Mouse (Mus musculus) kidney, adult 2 months (tissue): Measurements from ENCODE around the gene Ankrd6. TPM values are rescaled to one million over a fixed set of nuclear protein-coding genes. Genes with fewer than 3 reads are reported as not detected.

Experiments
- DNase-seq: peaks from one replicate; pipeline ENCODE4 v3.0.0; 2021
- H3K27ac ChIP-seq: fragments of 200-500 bp; 2 replicates; pipeline ENCODE4 v1.5.1; 2012; ENCODE audit warnings: low read depth, low read length, control low read depth, inconsistent platforms; ENCODE audit not compliant: insufficient read depth
- H3K27me3 ChIP-seq: fragments of 200-500 bp; replicated peaks from 2 replicates; pipeline ENCODE4 v1.6.1; 2012; ENCODE audit warnings: mild to moderate bottlenecking, moderate library complexity, low read length, inconsistent platforms; ENCODE audit not compliant: control insufficient read depth, insufficient read depth
- H3K36me3 ChIP-seq: fragments of 200-500 bp; 2 replicates; pipeline ENCODE4 v1.6.1; 2012; ENCODE audit warnings: mild to moderate bottlenecking, moderate library complexity, low read length, inconsistent platforms; ENCODE audit not compliant: control insufficient read depth, insufficient read depth
- H3K4me1 ChIP-seq: fragments of 200-500 bp; 2 replicates; pipeline ENCODE4 v1.6.1; 2011; ENCODE audit warnings: low read length; ENCODE audit not compliant: control insufficient read depth, insufficient read depth
- H3K4me3 ChIP-seq: fragments of 200-500 bp; 2 replicates; pipeline ENCODE4 v1.5.1; 2011; ENCODE audit warnings: mild to moderate bottlenecking, low read depth, low read length, control low read depth; ENCODE audit not compliant: insufficient read depth
- CTCF ChIP-seq: fragments of 200-500 bp; conservative IDR thresholded peaks from 2 replicates; pipeline ENCODE4 v1.5.1; 2011; ENCODE audit warnings: low read depth, mild to moderate bottlenecking, control low read depth, low read length, moderate library complexity, mixed read lengths; ENCODE audit not compliant: insufficient read depth, insufficient read length
- POLR2A ChIP-seq: fragments of 200-500 bp; IDR thresholded peaks from one replicate; pipeline ENCODE4 v1.6.1; 2011; ENCODE audit warnings: low read depth, low read length, control low read depth
- WGBS: fragments of 180-500 bp; shearing (Covaris S2); methylation state at CpG from one replicate; pipeline ENCODE4 v1.1.7; 2018; 5-methylcytosine and 5-hydroxymethylcytosine counted together
- polyA plus RNA-seq: library from polyadenylated mRNA; depleted of rRNA; stranded (reverse); fragments of >200 nt; gene quantifications from 2 replicates; pipeline ENCODE4 v1.2.3, GENCODE M21; 2012

Ankrd6 gene
- polyA plus RNA-seq, 1 experiment: 1.1 TPM

DNA sequence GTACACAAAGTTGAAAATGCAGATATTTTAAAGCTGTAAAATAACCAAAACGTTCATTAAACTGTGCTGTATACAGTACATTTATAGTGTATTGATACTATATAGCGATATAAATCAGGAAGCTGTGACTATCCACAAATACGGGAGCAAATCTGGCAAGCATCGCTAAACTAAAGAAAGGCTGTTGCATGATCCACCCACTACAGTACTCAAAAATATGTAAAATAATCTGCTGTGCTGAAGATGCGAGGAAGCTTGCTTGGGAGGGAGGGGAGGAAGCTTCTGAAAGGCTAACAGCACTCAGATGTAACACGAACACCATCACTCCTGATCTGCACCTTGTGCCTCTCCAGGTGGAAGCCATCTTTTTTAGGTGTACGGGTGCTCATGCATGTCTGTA is 46.8 kb downstream of the Ankrd6 start:
- TF ChIP-seq POLR2A: no peak
- TF ChIP-seq CTCF: no peak
- H3K27me3 ChIP-seq: no peaks in the 10 kb centered on the region
- WGBS: 83% methylated on average over 7 of the region's 7 CpGs
- no peak for DNase-seq
- no peak overlapping the region for H3K4me3 ChIP-seq
- no peaks in the 10 kb centered on the region for H3K4me1 ChIP-seq
- H3K27ac ChIP-seq: no peak overlapping the region
- no peaks in the 10 kb centered on the region for H3K36me3 ChIP-seq

DNA sequence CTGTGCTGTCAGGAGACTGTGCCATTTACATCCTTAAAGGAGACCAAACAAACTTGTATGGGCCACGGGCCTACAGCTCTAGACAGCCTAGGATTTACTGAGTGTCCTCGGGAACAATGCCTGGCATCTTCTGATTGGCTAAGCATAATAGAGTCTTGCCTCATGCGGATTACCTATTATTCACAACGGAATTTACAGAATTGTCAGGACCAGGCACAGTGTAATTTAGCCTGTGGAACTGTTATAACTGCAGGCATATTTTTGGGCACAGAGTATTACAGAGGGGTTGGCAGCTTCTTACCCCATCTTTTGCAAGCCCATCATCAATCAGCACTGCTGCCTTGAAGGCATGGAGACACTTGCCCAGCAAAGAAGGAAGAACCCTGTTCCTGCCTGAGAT is 51.6 kb downstream of the Ankrd6 start:
- TF ChIP-seq CTCF (no peak), POLR2A (no peak)
- Histone ChIP-seq H3K27ac (no peak overlapping the region), H3K4me1 (no peaks in the 10 kb centered on the region), H3K27me3 (no peaks in the 10 kb centered on the region), H3K36me3 (no peaks in the 10 kb centered on the region), H3K4me3 (no peak overlapping the region)
- WGBS: 46% methylated on average over 4 of the region's 4 CpGs
- DNase-seq: no peak

DNA sequence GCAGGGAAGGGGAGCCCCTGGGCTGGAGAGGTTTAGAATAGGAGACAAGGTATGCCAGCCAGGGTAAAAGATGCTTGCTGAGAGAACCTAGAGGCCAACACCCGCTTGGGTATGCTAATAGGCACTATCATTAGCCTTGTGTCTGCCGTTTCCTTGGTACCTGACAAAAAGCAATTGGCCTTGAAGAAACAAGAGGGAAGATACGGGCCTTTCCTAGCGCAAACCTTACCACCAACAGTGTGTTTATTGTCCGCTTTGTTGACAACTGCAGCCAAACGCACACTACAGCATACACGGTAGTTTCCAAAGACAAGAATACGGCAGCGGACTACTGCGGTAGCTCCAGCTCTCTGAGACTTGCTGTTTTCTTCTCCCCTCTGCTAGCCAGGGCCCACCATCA is 59.3 kb downstream of the Ankrd6 start:
- no peaks in the 10 kb centered on the region for H3K4me1 ChIP-seq
- 93% methylated on average over 10 of the region's 10 CpGs for WGBS
- H3K36me3 ChIP-seq: no peaks in the 10 kb centered on the region
- no peak overlapping the region for H3K27ac ChIP-seq
- no peak for TF ChIP-seq POLR2A
- DNase-seq: no peak
- no peaks in the 10 kb centered on the region for H3K27me3 ChIP-seq
- no peak overlapping the region for H3K4me3 ChIP-seq

DNA sequence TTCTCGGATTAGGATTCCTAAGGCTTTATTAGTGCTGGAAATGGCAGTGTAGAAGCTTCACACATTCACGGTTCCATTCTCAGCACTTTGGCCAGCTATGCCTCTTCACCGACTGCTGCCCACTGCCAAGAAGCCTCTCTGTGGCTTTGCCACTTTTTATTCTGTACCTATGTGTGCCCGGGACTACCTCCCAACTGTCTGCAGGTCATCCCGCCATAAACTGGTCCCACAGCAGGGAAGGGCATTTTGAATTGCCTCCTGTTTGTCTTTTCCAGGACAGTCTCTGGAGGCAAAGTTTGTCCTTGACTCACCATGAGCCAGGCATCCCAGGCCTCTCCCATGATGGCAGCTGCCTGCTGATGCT is 59.9 kb downstream of the Ankrd6 start:
- Histone ChIP-seq H3K27ac (no peak overlapping the region), H3K4me3 (no peak overlapping the region), H3K4me1 (no peaks in the 10 kb centered on the region), H3K36me3 (no peaks in the 10 kb centered on the region), H3K27me3 (no peaks in the 10 kb centered on the region)
- no peak for TF ChIP-seq CTCF
- no peak for TF ChIP-seq POLR2A
- no peak for DNase-seq
- 86% methylated on average over 5 of the region's 5 CpGs for WGBS

DNA sequence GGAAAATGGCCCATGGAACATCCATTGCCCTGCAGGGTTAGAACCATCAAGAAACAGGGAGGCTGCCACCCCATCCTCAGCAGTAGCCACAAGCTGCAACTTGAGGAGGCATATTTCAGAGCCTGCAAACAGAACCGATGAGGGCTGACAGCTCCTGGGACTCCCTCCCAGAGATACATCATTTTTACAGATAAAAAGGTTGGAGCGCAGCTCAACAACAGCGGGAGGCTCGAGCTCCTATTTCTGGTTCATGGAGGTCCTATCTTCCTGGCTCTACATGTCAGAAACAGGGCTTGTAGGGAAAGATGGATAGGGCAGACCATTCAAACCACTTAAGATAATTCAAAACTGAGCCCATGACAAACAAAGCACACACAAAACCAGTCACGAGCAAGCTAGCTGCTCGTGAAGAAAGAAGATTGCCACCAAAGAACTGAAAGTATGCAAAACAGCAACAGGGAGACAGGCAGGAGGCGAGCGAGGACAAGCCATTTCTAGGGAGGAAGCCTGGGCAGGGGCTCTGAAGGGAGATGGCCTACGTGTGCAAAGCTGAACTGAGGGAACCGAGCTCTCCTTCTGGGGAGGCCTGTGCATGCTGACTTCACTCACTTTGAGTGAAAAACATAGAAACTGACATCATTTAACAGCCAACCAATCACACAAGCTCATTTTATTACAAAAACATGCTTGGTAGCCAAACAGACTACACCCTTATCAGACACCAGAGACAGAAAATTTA is 60.5 kb downstream of the Ankrd6 start:
- Histone ChIP-seq H3K36me3 (no peaks in the 10 kb centered on the region), H3K4me3 (no peak overlapping the region), H3K27ac (no peak overlapping the region), H3K27me3 (no peaks in the 10 kb centered on the region), H3K4me1 (no peaks in the 10 kb centered on the region)
- TF ChIP-seq POLR2A (no peak), CTCF (no peak)
- DNase-seq: no peak
- WGBS: 60% methylated on average over 10 of the region's 10 CpGs

DNA sequence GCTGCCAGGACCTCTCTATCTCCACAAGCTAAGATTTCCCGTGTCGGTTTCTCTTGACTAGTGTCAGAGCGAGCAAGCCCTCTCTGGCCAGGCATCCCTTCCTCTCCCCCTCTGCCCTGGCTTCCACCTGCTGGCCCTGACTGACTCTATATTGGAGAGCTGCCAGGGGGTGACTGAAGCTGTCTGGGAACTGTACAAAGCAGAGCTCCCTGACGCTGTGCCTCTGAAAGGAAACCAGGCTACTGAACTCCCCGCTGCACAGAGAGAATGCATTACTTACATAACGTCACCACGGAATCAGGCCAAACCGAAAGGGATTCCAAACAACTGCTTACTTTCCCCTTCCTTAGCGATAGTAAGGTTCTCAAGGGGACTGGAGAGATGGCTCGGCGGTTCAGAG is 61.4 kb downstream of the Ankrd6 start:
- peak; percentile 68 for DNase-seq
- H3K27me3 ChIP-seq: no peaks in the 10 kb centered on the region
- no peaks in the 10 kb centered on the region for H3K36me3 ChIP-seq
- H3K4me3 ChIP-seq: peak overlapping the region; percentile 12
- H3K27ac ChIP-seq: no peak overlapping the region
- WGBS: 16% methylated on average over 11 of the region's 11 CpGs
- no peak for TF ChIP-seq POLR2A
- no peak for TF ChIP-seq CTCF
- no peaks in the 10 kb centered on the region for H3K4me1 ChIP-seq

DNA sequence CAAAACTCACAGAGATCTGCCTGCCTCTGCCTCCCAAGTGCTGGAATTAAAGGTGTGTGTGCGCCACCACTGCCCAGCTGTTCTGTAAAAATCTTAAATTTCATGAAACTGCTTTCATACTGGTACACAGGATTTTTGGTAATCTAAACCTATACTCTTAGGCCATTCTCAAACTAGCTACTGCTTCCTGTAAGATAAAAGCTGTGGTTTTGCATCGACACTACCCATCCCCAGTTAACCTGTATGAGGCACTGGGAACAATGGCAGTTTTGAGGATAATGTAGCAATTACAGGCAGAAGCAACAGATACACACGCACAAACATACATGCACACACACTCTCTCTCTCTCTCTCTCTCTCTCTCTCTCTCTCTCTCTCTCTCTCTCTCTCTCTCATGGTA is 64.2 kb downstream of the Ankrd6 start:
- 88% methylated on average over 3 of the region's 3 CpGs for WGBS

More for the DNA sequence above, 64.2 kb downstream of the Ankrd6 start:
- Histone ChIP-seq H3K4me3 (no peak overlapping the region), H3K4me1 (peaks cover 2% of the 10 kb centered on the region; the same call in 1 of the 2 replicates), H3K36me3 (no peaks in the 10 kb centered on the region), H3K27me3 (no peaks in the 10 kb centered on the region), H3K27ac (no peak overlapping the region)
- TF ChIP-seq CTCF (no peak), POLR2A (no peak)
- no peak for DNase-seq
